Mouse (Mus musculus) adrenal gland, postnatal 4 days (tissue): ENCODE results near the gene F7. TPM values are rescaled to one million over a fixed set of nuclear protein-coding genes. Genes with fewer than 3 reads are reported as not detected.
"Not testable (repeated sequence)": the region's sequence is repeated elsewhere in the genome, so short reads cannot be mapped to it uniquely, and the experiment has no call there.

ENCODE experiments used
- DNase-seq, 2 experiments: peaks; one replicate each; pipeline ENCODE4 v3.0.0; 2021 to 2022; ENCODE audit warnings: low spot score in 2 of 2, mixed read lengths in 2 of 2
- total RNA-seq, 2 experiments: library from RNA; stranded (reverse); gene quantifications; 2 replicates each; pipeline ENCODE4 v1.2.3; 2021

The F7 gene
- total RNA-seq, 2 experiments from 2014 or later: 0.67 to 8.4 TPM

- DNase-seq: no peak
Measured at GRCm38 (mm10) chr8:13027615-13028014, 1.8 kb downstream of the F7 start.

GRCm38 (mm10) chr8:13028482-13028881 is 2.6 kb downstream of the F7 start:
- DNase-seq: no peak

GRCm38 (mm10) chr8:13036346-13036812 is 10.5 kb downstream of the F7 start:
- DNase-seq: no peak

GRCm38 (mm10) chr8:13037015-13037414 is 11.2 kb downstream of the F7 start, which contains the start of gene F10:
Gene F10, plus strand, starts transcription at chr8:13037308.
- DNase-seq: no peak

GRCm38 (mm10) chr8:13037569-13037968 is 11.7 kb downstream of the F7 start:
- no peak for DNase-seq

GRCm38 (mm10) chr8:13039054-13039453 is 13.2 kb downstream of the F7 start:
- DNase-seq: no peak

GRCm38 (mm10) chr8:13041459-13041858 is 15.6 kb downstream of the F7 start:
- no peak for DNase-seq

GRCm38 (mm10) chr8:13047652-13048051 is 21.8 kb downstream of the F7 start:
- DNase-seq: no peak

- DNase-seq: no peak
Measured at GRCm38 (mm10) chr8:13050550-13050949, 24.7 kb downstream of the F7 start.

- no peak for DNase-seq
Measured at GRCm38 (mm10) chr8:13057351-13057750, 31.5 kb downstream of the F7 start.

- DNase-seq: no peak
Measured at GRCm38 (mm10) chr8:13060441-13061150, 34.8 kb downstream of the F7 start, which contains the start of gene Proz. Gene Proz, plus strand, starts transcription at chr8:13060914.

- DNase-seq: no peak
Measured at GRCm38 (mm10) chr8:13063112-13063511, 37.3 kb downstream of the F7 start.

GRCm38 (mm10) chr8:13073255-13073654 is 47.4 kb downstream of the F7 start:
- DNase-seq: no peak

- no peak for DNase-seq
Measured at GRCm38 (mm10) chr8:13075044-13075443, 49.2 kb downstream of the F7 start.

GRCm38 (mm10) chr8:13075579-13075978 is 49.7 kb downstream of the F7 start:
- DNase-seq: not testable (repeated sequence)

GRCm38 (mm10) chr8:13077542-13077941 is 51.7 kb downstream of the F7 start:
- no peak for DNase-seq

Other genes with a start within 250 kb of the F7 start
- gene Mcf2l, start 152.2 kb upstream of the F7 start, total RNA-seq: 10 to 100 TPM; 37.7 to 49.5 TPM
- 10 to 100 TPM in 1 of 2 experiments, 1 to 10 TPM in 1; 3.1 to 53.4 TPM for gene F10, start 11.3 kb downstream of the F7 start, total RNA-seq
- gene Proz, start 34.9 kb downstream of the F7 start, total RNA-seq: 10 to 100 TPM in 1 of 2 experiments, 1 to 10 TPM in 1; 1.1 to 17.4 TPM
- 10 to 100 TPM; 26.9 to 28.7 TPM for gene Pcid2, start 79.4 kb downstream of the F7 start, total RNA-seq
- 100 to 1,000 TPM; 135 to 137 TPM for gene Cul4a, start 79.6 kb downstream of the F7 start, total RNA-seq
- 100 to 1,000 TPM; 311 to 322 TPM for gene Lamp1, start 133.1 kb downstream of the F7 start, total RNA-seq
- gene Grtp1, start 174.6 kb downstream of the F7 start, total RNA-seq: 10 to 100 TPM; 15.2 to 18.9 TPM
- 1 to 10 TPM; 1.3 to 4.4 TPM for gene Adprhl1, start 228.1 kb downstream of the F7 start, total RNA-seq